Comparison of ENCODE assay signal across 17 mouse cellular contexts in genomic region chr5:98761858-98762652, GRCm38 (mm10).
DNase-seq lines count a peak whose midpoint lies in the region; ATAC-seq and TF ChIP-seq lines count a peak whose summit lies in the region.
"Had no signal": no experiment of that assay in that cellular context is flagged by ENCODE, and none has a peak within 500 bp of the region (broad histone marks: within the 10 kb centered on the region; RNA-seq: fewer than 3 reads in every experiment).

No protein-coding gene starts in this region.

- no peak overlapping the region for H3K9ac ChIP-seq in limb, embryonic 14.5 days (ENCODE audit: low read depth, low read length, severe bottlenecking)
- H3K9ac ChIP-seq: liver, embryonic 14.5 days; neural tube, embryonic 12.5 days had no signal

- H3K4me2 ChIP-seq in limb, embryonic 14.5 days (replicated peaks; ENCODE audit: low read depth, low read length, severe bottlenecking): no peak overlapping the region
- H3K4me2 ChIP-seq: neural tube, embryonic 12.5 days had no signal

- TF ChIP-seq CTCF in brain, embryonic 14.5 days (IDR thresholded peaks at IDR 0.05; ENCODE audit: borderline replicate concordance, extremely low read depth, insufficient read depth, insufficient read length): no peak
- TF ChIP-seq CTCF in gastrocnemius, adult 2 months (IDR thresholded peaks at IDR 0.05): no peak

- no peak overlapping the region for H3K4me3 ChIP-seq in limb, embryonic 14.5 days (replicated peaks; ENCODE audit: low read length)
- no peak overlapping the region for H3K4me3 ChIP-seq in limb, embryonic 10.5 days
- H3K4me3 ChIP-seq in gastrocnemius, adult 2 months: peak overlapping the region; percentile 52
- H3K4me3 ChIP-seq: heart, embryonic 10.5 days; megakaryocyte, embryonic 14.5 days; neural tube, embryonic 12.5 days had no signal

- intact Hi-C loops in gastrocnemius, adult 2 months (cut with DNase I): no loop called here

- ATAC-seq in limb, embryonic 14.5 days (ENCODE audit: low FRiP score, low read depth): no peak
- no peak for ATAC-seq in cerebellum, adult (ENCODE audit: insufficient number of reproducible peaks, low FRiP score, low TSS enrichment)

- H3K9me3 ChIP-seq in limb, embryonic 14.5 days (ENCODE audit: control insufficient read depth, low read length): no peaks in the 10 kb centered on the region
- H3K9me3 ChIP-seq in limb, embryonic 10.5 days (replicated peaks): no peaks in the 10 kb centered on the region
- H3K9me3 ChIP-seq: heart, embryonic 10.5 days; neural tube, embryonic 12.5 days had no signal

- no peak for TF ChIP-seq POLR2A in limb, embryonic 14.5 days (IDR thresholded peaks at IDR 0.05; ENCODE audit: borderline replicate concordance, extremely low read depth, insufficient read depth, insufficient read length)
- no peak for TF ChIP-seq POLR2A in brain, embryonic 14.5 days (IDR thresholded peaks at IDR 0.05; ENCODE audit: borderline replicate concordance, extremely low read depth, insufficient read depth, insufficient read length, poor library complexity, severe bottlenecking)

- H3K4me1 ChIP-seq in limb, embryonic 14.5 days (ENCODE audit: control insufficient read depth, insufficient read depth, low read length): 0 out of 2 replicates have a peak, but pooled peaks cover 3% of the 10 kb centered on the region
- no peaks in the 10 kb centered on the region for H3K4me1 ChIP-seq in limb, embryonic 10.5 days
- H3K4me1 ChIP-seq: heart, embryonic 10.5 days; megakaryocyte, embryonic 14.5 days; neural tube, embryonic 12.5 days had no signal

- no peaks in the 10 kb centered on the region for H3K36me3 ChIP-seq in limb, embryonic 14.5 days (ENCODE audit: control insufficient read depth, insufficient read depth, low read length)
- H3K36me3 ChIP-seq in limb, embryonic 10.5 days: no peaks in the 10 kb centered on the region
- H3K36me3 ChIP-seq: heart, embryonic 10.5 days; neural tube, embryonic 12.5 days had no signal

- peak; percentile 58 for DNase-seq in limb, embryonic 14.5 days (ENCODE audit: low spot score)
- no peak for DNase-seq in limb, embryonic 10.5 days (ENCODE audit: low spot score)
- peak; percentile 50 for DNase-seq in brain, embryonic 14.5 days (ENCODE audit: low read depth)
- peak; percentile 45 for DNase-seq in gastrocnemius, adult 2 months
- peak; percentile 17 for DNase-seq in lung, postnatal 25 days (ENCODE audit: low spot score)
- no peak for DNase-seq in left cerebral cortex, adult 18-20 months (ENCODE audit: low spot score in 2 of 2)
- DNase-seq in natural killer cell, adult 2 months (ENCODE audit: low spot score in 2 of 2): no peak
- DNase-seq: cerebellum, adult 9-11 months; embryo, embryonic 11 days; spleen, adult 18-20 months; thymus, postnatal 4 days had no signal

- no peaks in the 10 kb centered on the region for H3K27me3 ChIP-seq in limb, embryonic 14.5 days (ENCODE audit: control insufficient read depth, insufficient read depth, low read length)
- no peaks in the 10 kb centered on the region for H3K27me3 ChIP-seq in limb, embryonic 10.5 days (ENCODE audit: low read depth, poor library complexity, severe bottlenecking)
- H3K27me3 ChIP-seq: megakaryocyte, embryonic 14.5 days; neural tube, embryonic 12.5 days had no signal

- WGBS in limb, embryonic 14.5 days: 59% methylated on average over 15 of the region's 15 CpGs
- 93% methylated on average over 15 of the region's 15 CpGs for WGBS in limb, embryonic 10.5 days

- no peak overlapping the region for H3K27ac ChIP-seq in limb, embryonic 14.5 days (replicated peaks; ENCODE audit: low read depth, low read length)
- H3K27ac ChIP-seq in limb, embryonic 10.5 days: no peak overlapping the region
- 0 out of 2 replicates have a peak overlapping the region, but pooled peaks have one; percentile 9 for H3K27ac ChIP-seq in gastrocnemius, adult 2 months
- H3K27ac ChIP-seq: heart, embryonic 10.5 days; kidney, postnatal 0 days; liver, embryonic 14.5 days; neural tube, embryonic 12.5 days had no signal

Comparison
In these comparisons a context has a peak if more than half of its experiments do, and no peak if none do; other contexts are left out.
1. DNase-seq: peak in limb, embryonic 14.5 days (single experiment), brain, embryonic 14.5 days (single experiment), gastrocnemius, adult 2 months (single experiment) and lung, postnatal 25 days (single experiment); none in limb, embryonic 10.5 days (single experiment), left cerebral cortex, adult 18-20 months (0 of 2) and natural killer cell, adult 2 months (0 of 2).